Mouse (Mus musculus): ENCODE results near the gene Hoxa11.

DNA sequence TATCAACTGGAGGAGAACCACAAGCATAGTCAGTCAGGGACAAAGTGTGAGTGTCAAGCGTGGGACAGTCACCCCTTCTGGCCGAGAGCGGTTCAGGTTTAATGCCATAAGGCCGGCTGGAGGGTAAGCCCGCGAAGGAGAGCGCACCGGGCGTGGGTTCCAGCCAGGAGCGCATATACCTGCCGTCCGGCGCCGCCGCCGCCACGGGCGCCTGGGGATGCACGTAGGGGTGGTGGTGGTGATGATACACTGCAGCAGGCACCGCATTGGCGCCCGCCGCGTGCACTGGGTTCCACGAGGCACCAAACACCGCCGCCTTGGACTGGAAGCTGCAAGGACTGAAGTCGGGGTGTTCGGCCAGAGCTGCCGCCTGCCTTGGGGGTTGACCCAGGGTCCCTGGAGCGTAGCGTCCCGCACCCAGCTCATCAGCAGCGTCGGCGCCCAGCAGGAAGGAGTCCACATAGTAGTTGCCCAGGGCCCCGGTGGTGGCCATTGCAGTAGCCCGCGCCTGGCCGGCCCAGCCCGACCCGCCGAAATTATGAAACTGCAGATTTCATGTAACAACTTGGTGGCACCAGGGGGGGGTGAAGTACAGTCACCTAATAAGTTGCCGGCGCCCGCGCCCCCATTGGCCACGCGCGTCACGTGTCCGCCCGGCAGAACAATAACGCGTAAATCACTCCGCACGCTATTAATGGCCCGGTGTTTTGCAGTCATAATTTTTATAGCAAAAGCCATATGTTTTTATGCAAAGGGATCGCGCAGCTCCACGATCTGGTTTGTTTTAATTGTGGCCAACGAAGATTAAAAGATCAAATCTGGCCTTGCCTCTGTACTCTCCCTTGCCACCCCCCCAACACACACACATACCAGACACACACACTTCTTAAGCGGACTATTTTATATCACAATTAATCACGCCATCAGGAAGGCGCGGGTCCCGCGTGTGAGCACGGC is 19.7 kb downstream of the Hoxa11 start:
- TF ChIP-seq CTCF (IDR thresholded peaks at IDR 0.05; ENCODE audit: low read depth, low read length) (no peak), POLR2A (IDR thresholded peaks at IDR 0.05; ENCODE audit: extremely low read depth, insufficient read depth, low read length) (no peak)

All from liver, adult 2 months (tissue).